Mouse (Mus musculus) A20 (cell line): ENCODE measurements at regions not wholly inside any gene's neighbourhood (a gene's known extent, or its start where the extent isn't known, plus 50 kb on each side); places are given as distances from the start of the nearest gene placed in this dataset.
A peak's percentile ranks its signal among the peaks of the same experiment; 100 is the strongest.
"Not testable (repeated sequence)": the region's sequence is repeated elsewhere in the genome, so short reads cannot be mapped to it uniquely, and the experiment has no call there.

Source experiments
- DNase-seq: peaks from one replicate; pipeline ENCODE4 v3.0.0-alpha.2; 2011; ENCODE audit warnings: low read depth, low spot score

DNA sequence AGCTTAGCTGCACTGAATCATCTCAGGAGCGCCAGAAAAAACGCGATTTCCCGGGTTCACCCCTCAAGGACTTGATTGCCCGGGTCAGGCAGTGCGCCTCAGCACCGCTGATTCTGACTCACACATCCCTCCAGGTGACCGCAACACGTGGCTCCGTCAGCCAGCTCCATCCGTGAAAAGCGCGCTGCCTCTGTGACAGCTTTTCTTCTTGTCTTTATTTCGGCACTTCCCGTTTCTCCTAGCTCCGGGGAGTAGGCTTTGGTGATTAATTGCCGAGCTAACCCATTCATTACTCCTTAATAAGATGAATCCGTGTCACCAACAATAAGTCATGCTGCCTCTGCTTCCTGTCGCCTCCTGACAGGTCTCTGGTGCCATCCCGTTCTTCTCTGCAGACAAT, 108.6 kb downstream of the Katnal1 start:
- peak; percentile 38 for DNase-seq

DNA sequence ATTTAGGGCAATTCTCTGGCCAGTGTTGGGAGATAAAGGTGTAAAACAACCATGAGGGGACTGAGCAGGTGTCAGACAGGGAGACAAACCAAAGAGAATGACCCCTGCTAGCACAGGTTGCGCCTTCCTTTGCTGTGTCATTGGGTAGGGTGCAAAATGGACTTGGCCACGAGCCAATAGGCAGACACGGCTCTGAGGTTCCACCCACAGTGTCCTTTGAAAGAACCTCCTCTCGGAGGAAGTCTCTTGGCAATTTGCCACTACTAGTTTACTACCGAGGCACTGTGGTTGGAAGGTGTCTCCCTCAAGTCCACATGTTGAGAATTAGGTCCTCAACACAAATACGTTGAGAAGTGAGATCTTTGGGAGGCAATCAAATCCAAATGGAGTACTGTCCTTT, 109.7 kb downstream of the Katnal1 start:
- DNase-seq = no peak

DNA sequence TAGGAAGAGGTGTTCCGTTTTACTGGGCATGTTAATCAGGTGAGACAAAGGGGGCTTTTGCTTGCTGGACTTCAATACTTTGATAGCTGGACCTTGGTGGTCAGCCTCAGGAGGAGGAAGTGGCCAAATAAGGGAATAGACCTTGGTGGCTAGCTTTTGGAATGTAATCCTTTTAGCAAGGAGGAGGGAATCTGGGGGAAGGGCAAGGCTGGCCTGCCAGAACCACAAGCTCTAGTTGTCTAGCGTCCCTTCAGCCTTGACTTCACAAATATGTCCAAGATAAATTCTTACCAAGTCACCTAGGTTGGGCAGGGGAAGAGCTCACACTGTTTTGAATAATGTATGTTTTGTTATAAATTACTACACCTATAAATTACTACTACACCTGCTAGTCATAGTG, 110.4 kb downstream of the Katnal1 start:
- no peak for DNase-seq

DNA sequence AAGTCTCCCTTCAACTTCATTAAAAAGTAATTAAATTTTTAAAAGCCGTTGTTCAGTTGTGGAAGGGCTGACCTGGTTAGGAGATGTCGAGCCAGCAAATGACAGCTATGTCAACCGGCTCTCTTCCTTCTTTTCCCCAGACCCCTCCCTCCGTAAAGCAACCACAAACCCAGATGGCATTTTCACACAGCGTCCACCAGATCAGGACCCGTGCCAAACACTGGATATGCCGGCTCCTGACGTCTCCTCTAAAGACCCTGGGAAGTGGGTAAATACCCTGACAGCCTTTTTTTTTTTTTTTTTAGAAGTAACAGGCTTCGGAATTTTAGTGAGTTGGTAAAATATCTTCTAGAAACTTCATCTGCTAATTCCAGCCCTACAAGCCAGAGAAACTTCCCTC, 116.3 kb downstream of the Katnal1 start:
- no peak for DNase-seq

DNA sequence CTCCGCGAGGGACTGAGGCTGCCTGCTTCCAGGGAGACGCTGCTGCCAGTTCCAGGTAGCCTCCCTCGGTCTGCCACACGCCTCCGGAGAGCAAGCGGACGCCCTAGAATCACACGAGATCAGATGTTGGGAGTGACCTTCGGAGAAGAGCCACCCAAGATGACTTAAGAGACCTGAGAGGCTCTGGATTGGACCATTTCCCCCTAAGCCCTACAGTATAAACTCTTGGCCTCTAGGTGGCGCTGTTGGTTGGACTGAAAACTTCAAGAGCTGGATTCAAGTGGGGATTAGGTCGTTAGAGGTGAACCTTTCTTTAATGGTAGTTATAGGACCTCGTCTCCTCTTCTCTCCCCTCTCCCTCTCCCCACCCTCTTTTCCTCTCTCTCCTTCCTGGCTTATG, 117.1 kb downstream of the Katnal1 start:
- DNase-seq = peak; percentile 71

DNA sequence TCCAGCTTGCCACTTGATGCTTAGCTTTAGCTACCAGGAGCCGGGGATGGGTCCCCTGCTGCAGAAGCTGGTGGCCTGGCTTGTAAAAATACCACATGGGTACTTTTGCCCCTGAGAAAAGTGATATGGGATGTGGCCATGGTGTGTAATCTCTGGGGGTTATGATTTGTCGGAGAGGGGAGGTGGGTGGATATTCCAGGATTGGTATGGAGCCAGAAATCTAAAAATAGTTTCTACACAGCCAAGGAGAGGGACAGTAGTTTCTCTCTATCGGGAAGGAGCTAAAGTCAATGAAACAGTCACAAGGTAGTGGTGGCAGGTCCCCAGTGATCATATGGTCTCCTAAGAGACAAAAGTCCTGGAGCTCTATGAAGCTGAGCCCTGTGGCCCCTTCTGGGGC, 119.6 kb downstream of the Katnal1 start:
- DNase-seq = no peak

DNA sequence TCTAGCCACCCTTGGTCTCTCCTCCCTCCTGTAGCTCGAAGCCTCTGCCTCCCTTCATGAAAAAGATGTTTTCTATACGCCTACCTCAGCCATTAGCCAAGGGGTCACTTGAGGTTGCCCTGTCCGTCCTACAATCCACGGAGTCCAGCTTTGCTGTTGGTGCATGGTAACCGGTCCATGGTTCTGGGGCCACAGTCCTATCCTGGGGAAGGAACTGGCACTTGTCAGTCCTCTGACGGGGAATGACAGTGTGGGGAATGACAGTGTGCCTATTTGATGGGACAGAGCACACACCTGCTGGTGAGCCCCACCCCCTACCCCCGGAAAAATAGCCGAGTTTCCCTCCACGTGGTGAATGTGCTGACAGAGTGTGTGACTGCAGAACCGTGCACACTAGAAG, 120.1 kb downstream of the Katnal1 start:
- no peak for DNase-seq

DNA sequence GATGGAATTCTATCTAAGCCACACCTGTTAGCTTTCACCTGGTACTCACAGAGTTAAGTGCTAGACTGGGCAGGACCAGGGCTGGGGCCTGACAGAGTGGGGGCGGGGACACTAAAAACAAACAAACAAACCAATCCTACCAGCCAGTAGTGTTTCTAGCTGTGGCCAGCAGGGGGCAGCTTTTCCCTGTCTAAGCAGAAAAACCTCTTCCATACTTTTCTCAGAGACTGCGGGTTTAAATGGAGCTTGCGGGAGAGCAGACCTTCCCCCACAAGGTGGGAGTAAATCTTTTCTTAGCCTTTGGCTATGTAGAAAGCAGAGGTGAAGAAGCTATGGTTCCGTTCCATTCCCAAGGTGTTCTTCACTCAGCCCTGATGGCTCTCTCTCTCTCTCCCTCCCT, 120.7 kb downstream of the Katnal1 start:
- DNase-seq = peak; percentile 41

DNA sequence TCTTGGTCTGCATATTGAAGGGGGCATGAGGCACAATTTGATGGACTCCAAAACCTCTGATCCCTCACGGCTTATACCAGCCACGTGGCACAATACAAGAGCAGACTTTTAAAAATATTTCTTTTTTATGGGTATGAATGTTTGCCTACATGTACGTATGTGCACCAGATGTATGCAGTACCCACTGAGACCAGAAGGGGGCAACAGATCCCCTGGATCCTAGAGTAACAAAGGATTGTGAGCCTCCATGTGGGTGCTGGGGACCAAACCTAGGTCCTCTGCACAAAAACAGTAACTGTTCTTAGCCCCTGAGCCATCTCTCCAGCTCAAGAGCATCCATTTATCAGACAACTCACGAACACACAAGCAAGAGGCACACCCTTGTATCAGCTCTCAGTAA, 121.5 kb downstream of the Katnal1 start:
- DNase-seq = no peak

DNA sequence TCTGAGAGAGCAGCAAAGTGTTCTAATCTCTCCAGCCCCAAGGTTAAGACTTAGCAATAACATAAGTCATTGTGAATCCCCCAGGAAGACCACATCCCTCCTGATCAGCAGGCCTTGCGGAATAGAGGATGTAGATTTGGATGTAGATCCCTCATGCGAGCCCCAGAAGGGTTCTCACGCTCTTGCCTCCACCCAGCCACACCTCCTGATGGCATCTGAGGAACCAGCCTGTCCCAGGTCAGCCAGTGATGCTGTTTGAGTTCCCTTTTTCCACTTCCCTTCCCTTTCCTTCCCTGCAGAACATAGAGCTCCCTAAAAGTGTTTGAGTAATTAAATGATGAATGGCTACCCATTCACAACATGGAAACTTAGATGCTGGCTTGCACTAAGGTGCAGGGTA, 124.1 kb downstream of the Katnal1 start:
- DNase-seq = no peak

DNA sequence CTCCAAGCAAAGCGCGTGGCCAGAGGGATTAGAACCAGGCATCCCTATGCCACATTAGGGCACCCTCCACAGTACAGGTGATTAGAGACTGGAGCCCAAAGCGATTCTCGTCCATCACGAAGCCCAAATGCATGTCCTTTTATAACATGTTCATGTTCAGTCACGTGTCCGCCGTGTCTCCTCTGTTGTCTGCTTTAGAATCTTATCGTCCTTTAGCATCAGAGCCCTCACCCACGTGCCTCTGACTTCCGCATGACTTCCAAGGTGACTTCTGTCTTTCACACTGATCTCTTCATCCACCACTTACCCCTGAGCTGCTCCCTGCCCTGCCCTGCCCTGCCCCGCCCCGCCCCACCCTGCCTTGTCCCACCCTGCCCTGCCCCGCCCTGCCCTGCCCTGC, 125.3 kb downstream of the Katnal1 start:
- no peak for DNase-seq

DNA sequence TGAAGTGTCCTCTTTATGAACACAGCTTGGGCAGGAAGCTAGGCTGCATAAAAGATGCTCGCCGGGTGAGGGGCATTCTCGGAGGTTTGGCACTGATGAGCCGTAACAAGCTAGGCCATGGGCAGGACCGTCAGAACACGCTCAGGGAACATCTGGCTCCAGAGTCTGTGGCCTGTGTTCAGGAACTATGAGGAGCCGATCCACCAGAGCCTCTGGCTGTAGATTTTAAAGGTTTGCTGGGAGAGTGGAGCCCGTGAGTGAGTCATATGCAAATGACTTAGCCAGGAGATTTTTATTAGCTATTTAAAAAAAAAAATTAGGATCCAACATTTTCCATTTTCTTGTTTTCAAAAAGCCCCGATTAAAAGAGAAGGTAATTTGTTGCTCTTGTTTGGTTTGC, 126.4 kb downstream of the Katnal1 start:
- DNase-seq = no peak

DNA sequence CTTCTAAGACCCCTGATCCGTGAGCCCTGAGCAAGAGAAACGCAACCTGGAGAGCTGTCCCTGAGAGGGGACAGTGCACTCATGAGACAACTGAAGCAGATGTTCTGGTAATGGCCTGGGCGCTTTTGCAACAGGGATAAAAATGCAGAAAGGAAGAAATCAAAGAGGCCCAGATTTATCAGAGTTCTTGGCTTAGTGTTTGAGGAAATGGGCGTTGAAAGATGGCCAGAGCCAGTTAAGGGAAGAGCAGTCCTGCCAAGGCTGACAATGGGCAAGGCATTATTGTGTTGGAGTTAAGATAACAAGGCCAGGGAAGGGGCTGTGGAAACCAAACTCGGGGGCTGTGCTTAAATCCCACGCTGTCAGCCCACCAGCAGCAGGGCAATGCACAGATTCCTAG, 130.6 kb downstream of the Katnal1 start:
- DNase-seq = no peak

DNA sequence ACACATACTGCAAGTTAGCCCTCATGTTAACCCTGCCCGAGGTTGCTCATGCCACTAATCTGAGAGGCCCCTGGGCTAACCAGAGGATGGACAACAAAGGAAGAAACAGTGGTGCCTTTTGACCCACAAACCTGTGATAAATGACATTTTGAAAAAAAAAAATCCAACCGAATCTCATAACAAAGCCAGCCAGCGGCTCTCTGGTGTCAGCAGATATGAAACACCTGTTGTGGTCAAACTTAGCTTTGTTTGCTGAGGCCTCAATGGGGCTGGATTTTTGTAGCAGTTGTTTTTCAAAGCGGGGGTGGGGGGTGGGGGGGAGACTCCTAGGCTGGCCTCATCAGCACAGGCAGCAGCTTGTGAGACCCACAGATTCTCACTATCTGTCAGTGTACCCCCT, 133.0 kb downstream of the Katnal1 start:
- peak; percentile 70 for DNase-seq

DNA sequence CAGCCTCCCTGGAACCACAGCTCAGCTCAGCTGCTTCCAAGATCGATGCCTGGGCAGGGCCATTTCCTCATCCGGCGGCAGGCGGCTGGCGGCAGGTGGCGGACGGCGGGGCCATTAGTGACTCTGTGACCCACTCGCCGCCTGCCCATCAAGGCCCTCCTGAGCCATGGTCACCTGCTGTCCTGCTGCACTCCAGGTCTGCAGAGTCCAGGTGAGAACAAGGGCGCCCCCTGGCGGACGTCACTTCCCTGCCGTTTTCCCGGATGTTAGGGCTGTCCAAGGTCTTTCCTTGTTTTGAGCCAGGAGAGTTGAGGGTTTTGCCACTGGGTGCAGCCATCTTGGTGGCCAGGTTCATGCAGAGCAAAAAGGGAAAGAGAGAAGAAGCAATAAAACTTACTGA, 134.7 kb downstream of the Katnal1 start:
- peak; percentile 51 for DNase-seq

DNA sequence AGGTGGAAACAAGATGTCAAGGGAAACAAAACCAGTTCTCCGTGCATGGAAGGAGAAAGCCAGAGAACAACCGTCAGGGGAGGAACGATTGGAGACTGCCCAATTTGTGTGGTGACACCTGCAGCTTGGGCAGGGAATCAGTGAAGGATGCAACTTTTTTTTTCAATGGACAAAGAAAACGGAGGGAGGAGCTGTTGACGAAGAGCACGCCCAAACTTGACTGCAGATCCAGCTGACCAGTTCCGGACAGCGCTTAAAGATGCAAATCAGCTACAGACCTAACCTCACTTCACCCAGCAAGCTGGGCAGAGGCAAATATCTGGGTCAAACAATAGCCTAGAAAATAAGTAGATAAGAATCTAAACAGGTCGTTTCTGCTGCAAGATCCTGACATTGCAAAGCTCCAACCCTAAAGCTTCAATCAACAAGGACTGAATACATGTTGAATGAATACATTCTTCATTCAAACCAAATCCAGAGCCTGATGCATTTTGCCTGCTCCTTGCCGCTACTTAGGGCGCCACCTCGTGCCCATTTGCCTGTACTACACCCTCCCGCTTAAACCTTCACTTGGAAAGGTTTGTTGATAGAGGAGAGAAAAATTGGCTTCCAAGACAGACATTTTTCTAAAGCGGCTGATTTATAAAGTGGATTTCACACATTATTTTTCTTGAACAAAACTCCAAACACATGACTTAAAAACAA, 136.2 kb downstream of the Katnal1 start:
- peak; percentile 90 for DNase-seq

DNA sequence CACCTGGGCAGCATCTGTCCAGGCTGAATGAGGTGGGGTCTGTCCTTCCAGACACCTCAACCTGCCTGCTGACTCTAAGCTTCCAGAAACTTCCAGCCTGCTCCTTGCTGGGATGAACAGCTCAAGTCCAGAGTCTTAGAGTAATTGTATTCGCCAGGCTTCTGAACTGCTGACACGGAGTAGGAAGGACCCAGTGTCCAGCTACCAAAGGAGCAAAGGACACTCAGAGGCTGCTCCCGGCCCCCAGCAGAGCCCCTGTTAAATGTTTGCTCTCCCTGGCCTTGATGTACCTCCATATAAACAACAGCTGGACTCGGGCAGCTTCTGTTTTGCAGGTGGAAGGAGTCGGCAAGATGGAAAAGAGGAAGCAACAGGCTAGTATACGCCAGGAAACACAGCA, 137.5 kb downstream of the Katnal1 start:
- DNase-seq = no peak

DNA sequence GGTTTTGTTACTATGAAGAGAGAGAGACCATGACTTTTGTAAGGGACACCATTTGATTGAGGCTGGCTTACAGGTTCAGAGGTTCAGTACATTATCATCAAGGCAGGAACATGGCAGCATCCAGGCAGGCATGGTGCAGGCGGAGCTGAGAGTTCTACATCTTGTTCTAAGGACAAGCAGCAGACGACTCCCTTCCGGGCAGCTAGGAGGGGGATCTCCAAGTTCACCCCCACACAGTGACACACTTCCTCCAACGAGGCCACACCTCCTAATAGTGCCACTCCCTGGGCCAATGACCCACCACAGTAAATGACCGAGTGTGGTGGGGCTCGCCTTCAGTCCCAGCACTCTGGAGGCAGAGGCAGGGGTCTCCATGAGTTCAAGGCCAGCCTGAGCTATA, 138.8 kb downstream of the Katnal1 start:
- peak; percentile 90 for DNase-seq

DNA sequence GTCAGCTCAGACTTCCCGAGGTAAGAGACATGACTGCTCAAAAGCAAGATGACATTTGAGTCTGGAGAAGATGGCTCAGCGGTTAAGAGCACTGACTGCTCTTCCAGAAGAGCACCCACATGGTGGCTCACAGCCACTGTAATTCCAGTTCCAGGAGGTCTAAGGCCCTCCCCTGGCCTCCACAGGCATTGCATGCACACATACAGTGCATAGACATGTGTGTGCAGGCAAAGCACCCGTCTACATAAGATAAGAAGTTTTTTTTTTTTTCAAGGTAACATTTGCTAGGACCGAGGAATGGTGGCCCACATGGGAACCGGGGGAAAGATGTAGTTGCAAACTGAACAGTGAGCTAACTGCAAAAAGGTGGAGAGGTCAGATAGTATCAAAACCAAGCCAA, 139.3 kb downstream of the Katnal1 start:
- DNase-seq = peak; percentile 84

DNA sequence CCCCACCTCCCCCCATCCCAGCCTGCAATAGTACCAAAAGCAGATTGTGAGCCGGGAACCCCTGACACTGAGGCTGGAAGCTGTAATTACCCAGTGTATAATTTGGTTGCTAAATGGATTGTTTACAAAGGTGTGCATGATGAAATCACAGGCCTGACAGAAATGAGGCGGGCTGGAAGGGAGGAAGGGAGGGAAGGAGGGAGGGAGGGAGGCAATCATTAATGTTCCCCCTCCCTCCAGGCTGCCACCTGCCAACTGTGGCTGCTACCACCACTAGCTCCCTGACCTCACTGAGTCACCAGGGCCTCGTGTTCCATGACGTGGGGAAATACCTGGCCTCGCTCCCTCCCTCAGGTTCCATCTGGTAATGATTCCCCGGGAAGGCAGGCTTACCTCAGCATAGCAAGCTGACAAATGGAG, 140.0 kb downstream of the Katnal1 start:
- peak; percentile 86 for DNase-seq

DNA sequence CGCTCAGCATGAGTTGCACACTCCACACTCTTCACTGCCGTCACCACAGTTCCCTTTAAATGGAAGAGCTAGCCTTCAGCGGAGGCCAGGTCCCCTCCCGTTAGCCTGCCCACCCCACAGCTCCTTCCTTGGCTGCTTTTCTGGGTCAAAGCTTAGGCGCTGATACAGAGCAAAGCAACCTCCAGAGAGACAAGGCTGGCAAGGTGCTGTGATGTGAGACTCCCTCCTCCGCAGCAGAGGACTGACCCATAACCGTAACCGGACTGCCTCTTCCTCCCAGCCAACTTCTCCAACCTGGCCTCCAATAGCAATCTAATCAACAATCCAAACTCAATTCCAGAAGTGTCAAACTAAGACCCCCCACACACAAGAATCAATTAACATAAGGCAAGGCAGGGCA, 140.4 kb downstream of the Katnal1 start:
- no peak for DNase-seq

DNA sequence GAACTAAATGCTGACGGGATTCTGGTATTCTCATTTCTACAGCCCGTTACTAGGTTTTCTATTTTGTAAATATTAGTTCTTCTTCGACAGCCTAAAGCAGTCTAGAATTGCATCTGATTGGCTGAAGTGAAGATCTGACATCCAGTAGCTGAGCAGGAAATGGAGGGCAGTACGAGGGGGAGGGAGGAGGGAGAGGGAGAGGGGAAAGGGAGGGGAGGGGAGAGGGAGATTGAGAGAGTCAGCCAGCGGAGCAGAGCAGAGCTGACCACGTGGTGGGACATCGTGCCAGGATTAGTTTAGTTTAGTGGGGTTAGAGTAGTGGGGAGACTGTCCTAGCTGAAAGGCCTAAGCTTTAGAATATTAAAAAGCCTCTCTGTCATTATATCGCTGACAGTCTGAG, 141.8 kb downstream of the Katnal1 start:
- DNase-seq = peak; percentile 87

DNA sequence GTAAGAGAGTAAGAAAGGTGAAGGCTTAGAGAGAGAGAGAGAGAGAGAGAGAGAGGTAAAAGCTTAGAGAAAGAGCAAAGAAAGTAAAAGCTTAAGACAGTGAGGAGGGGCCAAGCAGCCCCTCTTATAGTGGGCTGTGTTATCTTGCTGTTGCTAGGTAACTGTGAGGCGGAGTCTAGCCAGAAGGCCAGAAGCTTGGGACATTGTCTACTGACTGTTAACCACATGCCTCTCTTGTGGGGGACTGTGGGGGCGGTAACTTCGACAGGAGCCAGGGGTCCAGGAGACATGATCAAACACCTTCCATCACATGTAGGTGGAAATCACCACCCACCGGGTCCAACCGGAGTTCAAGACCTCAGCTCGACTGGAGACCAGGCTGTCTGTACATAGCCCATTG, 148.0 kb downstream of the Katnal1 start:
- not testable (repeated sequence) for DNase-seq
